In the genomic region with DNA sequence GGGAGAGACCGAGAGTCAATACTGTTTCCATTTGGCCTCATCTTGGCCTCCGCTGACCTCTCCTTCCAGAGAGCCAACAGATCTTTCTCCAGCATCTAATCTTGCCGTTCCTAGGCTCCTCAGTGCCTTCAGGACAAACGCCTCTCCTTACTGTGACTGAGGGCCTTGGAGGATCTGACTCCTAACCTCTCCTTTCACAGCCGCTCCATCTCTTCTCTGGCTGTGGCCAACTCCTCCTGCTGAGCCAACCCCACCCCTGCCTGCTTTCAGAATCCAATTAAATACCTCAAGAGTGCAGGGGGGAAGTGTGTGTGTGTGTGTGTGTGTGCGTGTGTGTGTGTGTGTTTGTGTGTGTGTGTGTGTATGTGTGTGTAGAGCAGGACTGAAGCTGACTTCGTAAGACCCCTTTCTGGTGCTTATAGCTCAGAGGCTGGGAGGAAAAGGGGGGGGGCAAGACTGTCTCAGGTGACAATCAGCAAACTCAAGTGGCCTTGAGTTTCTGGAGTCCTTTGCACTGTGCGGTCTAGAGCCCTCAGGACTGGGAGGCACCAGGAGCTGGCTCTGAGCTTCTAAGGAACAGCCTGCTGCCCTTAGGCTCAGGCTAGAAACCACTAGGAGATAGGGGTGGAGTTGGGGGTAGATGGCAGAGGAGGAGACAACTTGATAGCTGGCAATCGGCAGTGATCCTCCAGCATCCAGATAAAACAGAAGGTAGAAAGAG, we compare ENCODE assay signal across 8 mouse cellular contexts. TPM values are rescaled to one million over a fixed set of nuclear protein-coding genes. Genes with fewer than 3 reads are reported as not detected.
DNase-seq lines count a peak whose midpoint lies in the region; ATAC-seq and TF ChIP-seq lines count a peak whose summit lies in the region.

No protein-coding gene starts in this region.

- 25% methylated on average over 9 of the region's 9 CpGs for WGBS in embryonic facial prominence, embryonic 13.5 days
- WGBS in limb, embryonic 10.5 days, result 37% methylated on average over 9 of the region's 9 CpGs
- WGBS in neural tube, embryonic 13.5 days, result 37% methylated on average over 9 of the region's 9 CpGs

- DNase-seq in layer of hippocampus, adult 2 months (ENCODE audit: low spot score in 2 of 2), result no peak
- DNase-seq in layer of hippocampus, adult 11-12 months (ENCODE audit: low spot score), result no peak
- DNase-seq in limb, embryonic 10.5 days (ENCODE audit: low spot score), result peak; percentile 40
- DNase-seq in cerebellum, adult 11-12 months, result no peak
- DNase-seq in left cerebral cortex, adult 11 months (ENCODE audit: low spot score), result no peak
- no peak for DNase-seq in cerebellum, postnatal 4 days (ENCODE audit: low spot score in 2 of 2)

- no peaks in the 10 kb centered on the region for H3K9me3 ChIP-seq in embryonic facial prominence, embryonic 13.5 days
- H3K9me3 ChIP-seq in limb, embryonic 10.5 days (replicated peaks), result no peaks in the 10 kb centered on the region
- no peaks in the 10 kb centered on the region for H3K9me3 ChIP-seq in neural tube, embryonic 13.5 days

- H3K4me2 ChIP-seq in embryonic facial prominence, embryonic 13.5 days, result peak overlapping the region; percentile 50
- H3K4me2 ChIP-seq in neural tube, embryonic 13.5 days, result peak overlapping the region; percentile 37

- peak overlapping the region; percentile 85 for H3K27ac ChIP-seq in layer of hippocampus, adult 2 months
- peak overlapping the region; percentile 68; the same call in 1 of the 2 replicates for H3K27ac ChIP-seq in embryonic facial prominence, embryonic 13.5 days
- H3K27ac ChIP-seq in limb, embryonic 10.5 days, result peak overlapping the region; percentile 67
- peak overlapping the region; percentile 64 for H3K27ac ChIP-seq in neural tube, embryonic 13.5 days (replicated peaks)

- no peak for ATAC-seq in embryonic facial prominence, embryonic 13.5 days (ENCODE audit: insufficient number of reproducible peaks, insufficient read depth, low FRiP score, low TSS enrichment, low read depth)
- ATAC-seq in neural tube, embryonic 13.5 days (ENCODE audit: low read depth), result peak; percentile 38; the same call in 1 of the 2 replicates

- no peak overlapping the region; the same call in 1 of the 2 replicates for H3K4me3 ChIP-seq in layer of hippocampus, adult 2 months
- no peak overlapping the region for H3K4me3 ChIP-seq in embryonic facial prominence, embryonic 13.5 days
- peak overlapping the region; percentile 40 for H3K4me3 ChIP-seq in limb, embryonic 10.5 days
- no peak overlapping the region for H3K4me3 ChIP-seq in neural tube, embryonic 13.5 days

- peak overlapping the region; percentile 51; the same call in 1 of the 2 replicates for H3K9ac ChIP-seq in embryonic facial prominence, embryonic 13.5 days
- H3K9ac ChIP-seq in neural tube, embryonic 13.5 days, result peak overlapping the region; percentile 59

- H3K4me1 ChIP-seq in embryonic facial prominence, embryonic 13.5 days, result peaks cover 25% of the 10 kb centered on the region
- peaks cover 31% of the 10 kb centered on the region for H3K4me1 ChIP-seq in limb, embryonic 10.5 days
- peaks cover 43% of the 10 kb centered on the region for H3K4me1 ChIP-seq in neural tube, embryonic 13.5 days (replicated peaks)

- TF ChIP-seq CTCF in layer of hippocampus, adult 2 months (conservative IDR thresholded peaks at IDR 0.05), result no peak

- no peaks in the 10 kb centered on the region for H3K27me3 ChIP-seq in embryonic facial prominence, embryonic 13.5 days
- peaks cover 5% of the 10 kb centered on the region; the same call in 1 of the 2 replicates for H3K27me3 ChIP-seq in limb, embryonic 10.5 days (ENCODE audit: low read depth, poor library complexity, severe bottlenecking)
- no peaks in the 10 kb centered on the region for H3K27me3 ChIP-seq in neural tube, embryonic 13.5 days

- H3K36me3 ChIP-seq in embryonic facial prominence, embryonic 13.5 days, result no peaks in the 10 kb centered on the region
- no peaks in the 10 kb centered on the region for H3K36me3 ChIP-seq in limb, embryonic 10.5 days
- no peaks in the 10 kb centered on the region for H3K36me3 ChIP-seq in neural tube, embryonic 13.5 days

RNA-seq across cellular contexts. Expression of a gene that starts 59.7 kb away (rescaled TPM):
- total RNA-seq in layer of hippocampus, adult 2 months (2021), result 100 to 1,000 TPM; 103 to 105 TPM
- 1.1 and 1.2 TPM in 2 replicates for polyA plus RNA-seq in embryonic facial prominence, embryonic 13.5 days (2015; fragmentation: Nextera tagmentation; extraction: Ambion mirVana)
- polyA plus RNA-seq in limb, embryonic 10.5 days (2016; fragmentation: Nextera tagmentation; extraction: Ambion mirVana), result 0.10 and 0.14 TPM in 2 replicates
- polyA plus RNA-seq in neural tube, embryonic 13.5 days (2015; fragmentation: Nextera tagmentation; extraction: Ambion mirVana), result 2.2 and 3.1 TPM in 2 replicates
